Mouse (Mus musculus) heart, postnatal 0 days (tissue): ENCODE measurements around the gene Aspm.

Experiments
- CTCF ChIP-seq: IDR thresholded peaks from 2 replicates; pipeline ENCODE4 v1.5.1; 2016; ENCODE audit warnings: antibody characterized with exemption, control low read depth, low read depth
- EP300 ChIP-seq: IDR thresholded peaks from 2 replicates; pipeline ENCODE4 v1.6.1; 2016; ENCODE audit warnings: antibody characterized with exemption, low read depth

DNA sequence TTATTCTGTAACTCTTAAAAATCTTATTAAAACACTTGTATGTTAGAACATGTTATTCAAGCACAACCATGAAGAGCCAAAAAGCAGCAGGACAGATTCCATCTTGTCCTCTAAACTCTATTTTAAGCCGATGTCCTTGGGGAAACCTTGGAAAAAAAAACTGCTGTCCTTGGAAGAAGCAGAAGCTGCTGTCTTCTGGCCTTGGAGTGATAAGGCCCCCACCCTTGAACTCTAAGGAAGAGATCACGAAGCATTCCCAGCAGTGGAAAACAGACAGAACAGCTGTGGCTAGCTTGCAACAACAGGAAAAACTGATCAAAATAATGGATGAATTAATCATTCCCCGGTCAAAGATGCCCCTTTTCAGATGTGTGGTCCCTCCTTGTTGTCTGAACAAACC, 41.6 kb downstream of the Aspm start:
- TF ChIP-seq CTCF (no peak), EP300 (no peak)
